Mouse (Mus musculus) kidney, adult 2 months (tissue): ENCODE measurements around the gene Spx.

Experiments
- CTCF ChIP-seq: fragments of 200-500 bp; conservative IDR thresholded peaks from 2 replicates; pipeline ENCODE4 v1.5.1; 2011; ENCODE audit warnings: low read depth, mild to moderate bottlenecking, control low read depth, low read length, moderate library complexity, mixed read lengths; ENCODE audit not compliant: insufficient read depth, insufficient read length
- POLR2A ChIP-seq: fragments of 200-500 bp; IDR thresholded peaks from one replicate; pipeline ENCODE4 v1.6.1; 2011; ENCODE audit warnings: low read depth, low read length, control low read depth

- no peak for TF ChIP-seq POLR2A
- no peak for TF ChIP-seq CTCF
Observed at GRCm38 (mm10) chr6:142395756-142396155, 17.5 kb upstream of the Spx start.
